Mouse (Mus musculus) liver, embryonic 16.5 days (tissue): Measurements from ENCODE around the gene Alpk3. TPM values are rescaled to one million over a fixed set of nuclear protein-coding genes. Genes with fewer than 3 reads are reported as not detected.

Experiments used
- polyA plus RNA-seq: library from polyadenylated mRNA; unstranded; fragments of >200 nt; fragmentation: Nextera tagmentation; extraction: Ambion mirVana; gene quantifications from 2 replicates; pipeline ENCODE4 v1.2.1, GENCODE M21; 2015

Alpk3 gene
- polyA plus RNA-seq, 1 experiment from 2014 or later = 0.20 TPM

Other genes with a start within 250 kb of the Alpk3 start
- gene Iqgap1, start 231.6 kb upstream of the Alpk3 start, polyA plus RNA-seq = 15.8 and 15.9 TPM in 2 replicates
- 0.30 and 0.36 TPM in 2 replicates for gene Zscan2, start 196.7 kb upstream of the Alpk3 start, polyA plus RNA-seq
- gene Wdr73, start 156.3 kb upstream of the Alpk3 start, polyA plus RNA-seq = 10.8 and 12.1 TPM in 2 replicates
- gene Nmb, start 152.5 kb upstream of the Alpk3 start, polyA plus RNA-seq = 1.2 and 1.6 TPM in 2 replicates
- gene Sec11a, start 109.8 kb upstream of the Alpk3 start, polyA plus RNA-seq = 98.7 and 99.0 TPM in 2 replicates
- gene Zfp592, start 63.9 kb upstream of the Alpk3 start, polyA plus RNA-seq = 7.1 and 8.1 TPM in 2 replicates
- 0.90 and 0.96 TPM in 2 replicates for gene Slc28a1, start 57.2 kb downstream of the Alpk3 start, polyA plus RNA-seq
- 1.1 and 1.2 TPM in 2 replicates for gene Pde8a, start 156.0 kb downstream of the Alpk3 start, polyA plus RNA-seq